Mouse (Mus musculus) lung, postnatal 4 days (tissue): Measurements from ENCODE around the gene Prdm2.

ENCODE experiments used
- DNase-seq, 2 experiments: peaks; one replicate each; pipeline ENCODE4 v3.0.0; 2021

The Prdm2 gene

DNA sequence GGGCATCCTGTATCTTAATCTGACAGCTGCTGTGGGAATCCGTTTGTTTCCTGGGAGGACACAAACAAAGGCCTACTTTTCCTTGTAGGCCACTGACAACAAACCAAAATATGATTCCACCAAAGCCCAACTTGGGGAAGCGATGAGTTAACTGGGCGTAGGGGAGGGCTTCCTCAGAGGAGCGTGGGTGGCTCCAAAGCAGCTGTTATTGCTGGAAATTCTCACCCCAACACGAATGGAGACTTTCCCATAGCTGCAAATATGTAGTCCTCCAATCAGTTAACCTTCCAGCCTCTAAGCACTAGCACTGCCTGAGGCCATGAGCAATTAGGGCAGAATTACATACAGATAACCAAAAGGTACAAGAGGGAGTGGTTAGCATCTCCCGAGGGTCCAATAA, 112.6 kb downstream of the Prdm2 start:
- no peak for DNase-seq

DNA sequence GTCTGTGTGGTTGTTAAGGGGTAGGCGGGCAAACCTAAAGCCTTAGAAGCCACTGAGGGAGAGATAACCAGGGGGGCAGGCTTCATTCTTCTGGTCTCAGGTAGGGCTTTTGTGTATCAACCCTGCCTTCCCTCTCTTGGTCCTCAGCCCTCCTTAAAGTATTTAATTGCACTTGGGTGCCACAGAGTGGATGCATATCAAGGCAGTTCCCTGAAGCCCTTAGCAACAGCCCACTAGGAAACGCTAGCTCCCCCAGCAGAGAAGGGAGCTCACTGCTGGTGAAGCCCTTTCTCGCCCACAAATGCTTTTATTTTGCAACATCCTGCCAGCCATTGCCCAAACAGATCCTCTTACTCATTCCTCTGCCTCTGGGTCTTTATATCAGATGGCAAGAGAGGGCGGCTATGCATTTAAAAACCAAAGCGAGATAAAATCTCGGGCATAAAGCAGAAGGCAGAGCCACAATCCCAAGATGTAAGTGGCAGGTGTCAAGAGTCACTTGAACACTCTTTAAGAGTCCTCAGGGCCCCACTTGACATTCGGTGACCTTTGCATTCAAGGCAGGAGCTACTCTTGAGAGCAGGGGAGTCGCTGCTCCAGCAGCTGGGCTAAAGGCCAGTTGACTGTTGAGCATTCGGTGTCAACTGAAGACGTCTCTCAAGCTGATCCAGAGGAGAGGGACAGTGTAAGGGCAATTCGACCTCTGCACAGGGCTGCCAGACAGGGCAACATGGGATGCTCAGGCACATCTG, 113.3 kb downstream of the Prdm2 start:
- DNase-seq, result peak; percentile 69 to 77

DNA sequence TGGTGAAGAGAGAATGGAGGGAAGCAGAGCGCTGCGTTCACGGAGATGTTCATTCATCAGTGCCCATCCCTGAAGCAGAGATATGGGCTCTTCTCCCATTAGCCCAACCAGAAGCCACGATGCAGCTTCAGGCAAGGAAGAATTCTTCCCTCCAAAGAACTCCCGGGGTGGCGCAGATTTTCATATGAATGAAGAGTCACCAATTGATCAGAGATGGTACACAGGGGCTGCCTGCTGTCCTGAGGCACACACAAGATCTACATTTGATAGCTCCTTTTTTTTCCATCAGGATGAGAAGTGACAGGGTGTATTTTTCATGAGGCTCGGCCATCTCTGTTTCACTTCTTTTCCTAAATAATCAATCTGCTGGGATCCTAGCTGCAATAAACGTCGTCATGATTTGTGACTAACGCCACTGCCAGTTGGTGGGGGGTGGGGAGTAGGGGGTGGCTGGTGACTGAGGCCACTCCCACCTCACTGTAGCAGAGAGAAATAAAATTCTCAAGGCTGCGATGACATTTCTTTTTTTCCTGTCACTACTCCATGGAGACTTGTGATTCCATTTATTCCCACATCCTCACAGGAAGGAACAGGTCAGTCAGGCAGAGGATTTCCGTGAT, 120.6 kb downstream of the Prdm2 start:
- DNase-seq, result no peak

DNA sequence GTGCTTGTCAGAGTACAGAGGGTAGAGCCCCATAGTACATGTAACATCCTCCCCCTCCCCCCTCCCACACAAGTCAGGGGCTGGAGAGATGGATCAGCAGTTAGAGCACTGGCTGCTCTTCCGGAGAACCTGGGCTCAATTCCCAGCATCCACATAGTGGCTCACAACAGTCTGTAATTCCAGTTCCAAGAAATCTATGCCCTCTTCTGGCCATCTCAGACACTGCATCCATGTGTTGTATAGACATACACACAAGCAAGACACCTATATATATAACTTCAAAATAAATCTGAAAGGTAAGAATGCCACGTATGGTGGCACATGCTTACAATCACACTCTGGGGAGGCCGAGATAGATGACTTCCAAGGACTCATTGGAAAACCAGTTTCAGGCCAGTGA, 122.2 kb downstream of the Prdm2 start:
- no peak for DNase-seq

DNA sequence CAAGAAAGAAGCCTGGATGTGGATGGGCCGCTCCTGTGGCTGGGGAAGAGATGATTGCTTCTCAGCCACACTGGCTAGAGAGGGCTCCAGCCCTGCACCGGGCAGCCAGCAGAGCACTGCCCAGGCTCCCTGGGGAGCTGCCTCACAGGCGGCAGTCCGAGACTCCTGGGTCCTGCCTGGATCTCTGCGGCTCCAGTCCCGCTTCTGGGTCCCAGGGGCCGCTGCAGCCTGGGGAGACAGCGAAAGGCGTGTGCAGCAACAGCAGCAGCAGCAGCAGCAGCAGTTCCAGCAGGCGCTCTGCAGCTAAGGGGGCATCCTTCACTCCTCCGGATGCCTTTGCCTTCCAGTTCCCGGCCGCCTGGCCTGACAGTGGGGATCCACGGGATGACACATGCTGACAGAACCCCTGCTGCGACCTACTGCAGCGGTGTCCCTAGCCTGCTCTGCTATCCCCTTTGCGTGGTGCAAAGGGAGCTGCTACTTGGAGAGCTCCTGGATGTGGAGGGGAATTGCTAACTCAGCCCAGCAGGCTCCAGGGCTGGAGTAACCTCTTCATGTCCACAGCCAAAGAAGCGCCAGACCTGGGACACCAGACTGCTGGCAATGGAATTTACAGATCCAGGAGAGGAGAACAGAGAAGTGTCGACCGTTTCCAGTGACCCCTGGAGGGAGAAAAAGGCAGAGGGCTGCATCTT, 138.6 kb downstream of the Prdm2 start:
- peak; percentile 17 to 29 for DNase-seq

DNA sequence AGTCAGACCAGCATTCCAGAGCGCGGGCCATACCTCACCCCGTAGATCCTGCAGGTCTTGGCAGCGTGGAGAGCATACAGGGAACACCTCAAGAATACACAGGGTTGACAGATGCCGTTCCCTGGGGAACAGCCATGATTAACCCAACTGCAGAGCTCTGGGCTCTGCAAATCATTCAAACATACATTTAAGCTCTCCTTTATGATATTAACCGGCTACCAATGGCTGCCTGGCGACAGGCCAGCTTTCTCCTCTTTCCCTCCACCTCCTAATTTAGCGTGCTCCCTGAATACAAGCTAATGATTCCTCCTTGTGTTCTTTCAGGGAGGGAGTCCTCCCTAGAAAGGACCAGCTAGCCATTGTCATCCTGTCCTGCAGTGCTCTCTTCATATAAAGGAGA, 141.0 kb downstream of the Prdm2 start:
- no peak for DNase-seq

DNA sequence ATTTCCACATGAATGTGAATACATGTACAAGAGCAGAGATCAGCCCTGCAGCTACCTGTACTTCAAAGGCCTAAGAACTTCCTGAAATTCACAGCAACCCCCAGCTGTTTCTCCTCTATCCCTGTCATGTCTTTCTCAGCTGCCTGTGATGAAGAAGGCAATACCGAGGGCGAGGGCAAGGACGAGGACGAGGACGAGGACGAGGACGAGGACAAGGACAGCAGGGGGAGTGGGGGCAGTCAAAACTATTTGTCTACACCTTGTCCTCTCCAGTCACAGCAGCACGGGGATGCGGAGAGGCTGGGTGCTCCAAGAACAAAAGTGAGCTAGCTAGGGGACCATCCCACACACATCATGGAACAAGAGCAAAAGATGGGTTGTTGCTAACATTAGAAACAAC, 145.8 kb downstream of the Prdm2 start:
- no peak for DNase-seq

DNA sequence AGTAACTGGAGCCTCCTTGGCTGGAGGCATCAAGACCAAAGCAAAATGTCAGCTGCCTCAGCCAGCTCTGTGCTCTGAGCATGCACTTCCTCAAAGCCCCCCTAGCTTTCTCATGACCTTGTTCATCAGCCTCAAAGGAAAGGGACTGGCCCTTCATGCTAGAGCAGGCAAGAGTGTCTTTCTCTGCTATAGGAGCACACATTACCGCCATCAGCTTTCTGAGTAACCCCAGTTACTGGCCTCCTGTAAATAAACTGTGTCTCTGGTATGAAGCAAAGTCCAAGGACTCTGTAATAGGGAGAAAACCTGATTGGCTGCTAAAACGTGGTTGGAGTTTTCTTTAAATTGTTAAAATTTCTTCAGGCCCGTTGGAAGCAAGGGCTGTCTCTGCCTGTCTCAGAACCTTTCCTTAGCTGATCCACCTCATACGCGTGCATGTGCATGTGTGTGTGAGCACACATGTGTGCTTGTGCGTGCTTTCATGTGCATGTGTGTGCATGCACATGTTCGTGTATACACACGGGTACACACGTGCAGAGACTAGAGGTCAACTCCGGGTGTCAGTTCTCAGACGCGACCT, 153.9 kb downstream of the Prdm2 start:
- DNase-seq, result no peak
